Mouse (Mus musculus) spleen, adult 2 months (tissue): ENCODE results near the gene Prdx6.

Source experiments
- CTCF ChIP-seq: fragments of 200-500 bp; IDR thresholded peaks from 2 replicates; pipeline ENCODE4 v1.5.1; 2011; ENCODE audit warnings: mild to moderate bottlenecking, inconsistent platforms; ENCODE audit not compliant: insufficient read depth, insufficient read length, insufficient replicate concordance; ENCODE audit errors: extremely low read depth
- POLR2A ChIP-seq: fragments of 200-500 bp; IDR thresholded peaks from 2 replicates; pipeline ENCODE4 v1.6.1; 2011; ENCODE audit warnings: low read depth, low read length, inconsistent platforms

GRCm38 (mm10) chr1:161260761-161261160 lies 9.7 kb upstream of the Prdx6 start:
- no peak for TF ChIP-seq CTCF
- no peak for TF ChIP-seq POLR2A
